Mouse (Mus musculus): Measurements from ENCODE around the gene Rnf43. TPM values are rescaled to one million over a fixed set of nuclear protein-coding genes. Genes with fewer than 3 reads are reported as not detected.

The Rnf43 gene
- polyA plus RNA-seq, 1 experiment from 2014 or later: 0.65 TPM

GRCm38 (mm10) chr11:87662822-87663221, 300 bp downstream of the Rnf43 start:
- 15% methylated on average over 14 of the region's 14 CpGs for WGBS

GRCm38 (mm10) chr11:87663948-87664347, 1.4 kb downstream of the Rnf43 start:
- H3K4me1 ChIP-seq (replicated peaks): peaks cover 11% of the 10 kb centered on the region
- 86% methylated on average over 6 of the region's 6 CpGs for WGBS
- no peak for ATAC-seq (ENCODE audit: low FRiP score, low read depth)
- H3K27ac ChIP-seq (replicated peaks): no peak overlapping the region
- H3K36me3 ChIP-seq: no peaks in the 10 kb centered on the region
- H3K27me3 ChIP-seq: peaks cover 16% of the 10 kb centered on the region
- H3K4me2 ChIP-seq: no peak overlapping the region
- H3K9me3 ChIP-seq: no peaks in the 10 kb centered on the region
- no peak overlapping the region for H3K4me3 ChIP-seq
- H3K9ac ChIP-seq: no peak overlapping the region

More at GRCm38 (mm10) chr11:87662822-87663221, 300 bp downstream of the Rnf43 start:
- Histone ChIP-seq H3K9me3 (no peaks in the 10 kb centered on the region), H3K9ac (0 out of 2 replicates have a peak overlapping the region, but pooled peaks have one; percentile 1), H3K4me3 (peak overlapping the region; percentile 39), H3K4me1 (replicated peaks) (peaks cover 11% of the 10 kb centered on the region), H3K4me2 (peak overlapping the region; percentile 65), H3K27me3 (peaks cover 16% of the 10 kb centered on the region), H3K27ac (replicated peaks) (no peak overlapping the region), H3K36me3 (no peaks in the 10 kb centered on the region)
- no peak for ATAC-seq (ENCODE audit: low FRiP score, low read depth)

GRCm38 (mm10) chr11:87664521-87664920, 2.0 kb downstream of the Rnf43 start:
- 85% methylated on average over 12 of the region's 12 CpGs for WGBS
- Histone ChIP-seq H3K36me3 (no peaks in the 10 kb centered on the region), H3K4me1 (replicated peaks) (peaks cover 11% of the 10 kb centered on the region), H3K9ac (no peak overlapping the region), H3K9me3 (no peaks in the 10 kb centered on the region), H3K4me3 (no peak overlapping the region), H3K27ac (replicated peaks) (no peak overlapping the region), H3K27me3 (peaks cover 16% of the 10 kb centered on the region), H3K4me2 (no peak overlapping the region)
- no peak for ATAC-seq (ENCODE audit: low FRiP score, low read depth)

- H3K27ac ChIP-seq (replicated peaks): no peak overlapping the region
- H3K9me3 ChIP-seq: no peaks in the 10 kb centered on the region
- H3K4me3 ChIP-seq: no peak overlapping the region
- no peak for ATAC-seq (ENCODE audit: low FRiP score, low read depth)
- no peaks in the 10 kb centered on the region for H3K36me3 ChIP-seq
- H3K27me3 ChIP-seq: peaks cover 16% of the 10 kb centered on the region
- H3K4me1 ChIP-seq (replicated peaks): peaks cover 11% of the 10 kb centered on the region
- H3K9ac ChIP-seq: no peak overlapping the region
- 71% methylated on average over 6 of the region's 6 CpGs for WGBS
- H3K4me2 ChIP-seq: no peak overlapping the region
These were observed 2.7 kb downstream of the Rnf43 start for GRCm38 (mm10) chr11:87665224-87665623.

- Histone ChIP-seq H3K4me1 (replicated peaks) (peaks cover 11% of the 10 kb centered on the region), H3K9me3 (no peaks in the 10 kb centered on the region), H3K27me3 (peaks cover 16% of the 10 kb centered on the region), H3K9ac (no peak overlapping the region), H3K27ac (replicated peaks) (no peak overlapping the region), H3K4me2 (no peak overlapping the region), H3K4me3 (no peak overlapping the region), H3K36me3 (no peaks in the 10 kb centered on the region)
- no peak for ATAC-seq (ENCODE audit: low FRiP score, low read depth)
- WGBS: 84% methylated on average over 2 of the region's 2 CpGs
These were observed 3.1 kb downstream of the Rnf43 start for GRCm38 (mm10) chr11:87665658-87666057.

- Histone ChIP-seq H3K9ac (no peak overlapping the region), H3K27me3 (peaks cover 16% of the 10 kb centered on the region), H3K4me3 (no peak overlapping the region), H3K27ac (replicated peaks) (no peak overlapping the region), H3K4me2 (no peak overlapping the region), H3K36me3 (no peaks in the 10 kb centered on the region), H3K4me1 (replicated peaks) (peaks cover 11% of the 10 kb centered on the region), H3K9me3 (no peaks in the 10 kb centered on the region)
- ATAC-seq (ENCODE audit: low FRiP score, low read depth): no peak
- WGBS: 81% methylated on average over 12 of the region's 12 CpGs
These were observed 3.9 kb downstream of the Rnf43 start for GRCm38 (mm10) chr11:87666256-87667035.

- H3K36me3 ChIP-seq: no peaks in the 10 kb centered on the region
- H3K9me3 ChIP-seq: no peaks in the 10 kb centered on the region
- no peak overlapping the region for H3K4me2 ChIP-seq
- H3K27ac ChIP-seq (replicated peaks): no peak overlapping the region
- H3K9ac ChIP-seq: no peak overlapping the region
- H3K4me1 ChIP-seq (replicated peaks): peaks cover 7% of the 10 kb centered on the region
- no peak for ATAC-seq (ENCODE audit: low FRiP score, low read depth)
- WGBS: 73% methylated on average over 4 of the region's 4 CpGs
- H3K27me3 ChIP-seq: peaks cover 16% of the 10 kb centered on the region
- no peak overlapping the region for H3K4me3 ChIP-seq
These were observed 4.9 kb downstream of the Rnf43 start for GRCm38 (mm10) chr11:87667107-87668090.

GRCm38 (mm10) chr11:87673282-87673681, 10.8 kb downstream of the Rnf43 start:
- H3K4me3 ChIP-seq: no peak overlapping the region
- H3K9ac ChIP-seq: no peak overlapping the region
- H3K4me2 ChIP-seq: no peak overlapping the region
- H3K36me3 ChIP-seq: no peaks in the 10 kb centered on the region
- ATAC-seq (ENCODE audit: low FRiP score, low read depth): no peak
- H3K27ac ChIP-seq (replicated peaks): no peak overlapping the region
- H3K4me1 ChIP-seq (replicated peaks): no peaks in the 10 kb centered on the region
- no peaks in the 10 kb centered on the region for H3K9me3 ChIP-seq
- WGBS: 93% methylated on average over 1 of the region's 1 CpGs
- no peaks in the 10 kb centered on the region for H3K27me3 ChIP-seq

- no peak overlapping the region for H3K4me3 ChIP-seq
- H3K9me3 ChIP-seq: no peaks in the 10 kb centered on the region
- no peaks in the 10 kb centered on the region for H3K36me3 ChIP-seq
- no peak overlapping the region for H3K27ac ChIP-seq (replicated peaks)
- H3K27me3 ChIP-seq: no peaks in the 10 kb centered on the region
- ATAC-seq (ENCODE audit: low FRiP score, low read depth): no peak
- 91% methylated on average over 6 of the region's 6 CpGs for WGBS
- no peak overlapping the region for H3K4me2 ChIP-seq
- no peak overlapping the region for H3K9ac ChIP-seq
- no peaks in the 10 kb centered on the region for H3K4me1 ChIP-seq (replicated peaks)
These were observed 13.1 kb downstream of the Rnf43 start for GRCm38 (mm10) chr11:87675606-87676005.

- Histone ChIP-seq H3K27me3 (no peaks in the 10 kb centered on the region), H3K36me3 (no peaks in the 10 kb centered on the region), H3K9me3 (no peaks in the 10 kb centered on the region), H3K9ac (no peak overlapping the region), H3K27ac (replicated peaks) (no peak overlapping the region), H3K4me1 (replicated peaks) (no peaks in the 10 kb centered on the region), H3K4me2 (no peak overlapping the region), H3K4me3 (no peak overlapping the region)
- no peak for ATAC-seq (ENCODE audit: low FRiP score, low read depth)
- 39% methylated on average over 5 of the region's 5 CpGs for WGBS
These were observed 15.2 kb downstream of the Rnf43 start for GRCm38 (mm10) chr11:87677756-87678155.

- no peak overlapping the region for H3K27ac ChIP-seq (replicated peaks)
- no peaks in the 10 kb centered on the region for H3K36me3 ChIP-seq
- H3K4me2 ChIP-seq: no peak overlapping the region
- no peaks in the 10 kb centered on the region for H3K4me1 ChIP-seq (replicated peaks)
- no peaks in the 10 kb centered on the region for H3K27me3 ChIP-seq
- 81% methylated on average over 4 of the region's 4 CpGs for WGBS
- ATAC-seq (ENCODE audit: low FRiP score, low read depth): no peak
- no peaks in the 10 kb centered on the region for H3K9me3 ChIP-seq
- no peak overlapping the region for H3K9ac ChIP-seq
- H3K4me3 ChIP-seq: no peak overlapping the region
These were observed 16.0 kb downstream of the Rnf43 start for GRCm38 (mm10) chr11:87678545-87678944.

GRCm38 (mm10) chr11:87678976-87679375, 16.5 kb downstream of the Rnf43 start:
- Histone ChIP-seq H3K36me3 (no peaks in the 10 kb centered on the region), H3K9ac (no peak overlapping the region), H3K4me1 (replicated peaks) (no peaks in the 10 kb centered on the region), H3K9me3 (no peaks in the 10 kb centered on the region), H3K27ac (replicated peaks) (no peak overlapping the region), H3K4me3 (no peak overlapping the region), H3K27me3 (no peaks in the 10 kb centered on the region), H3K4me2 (no peak overlapping the region)
- 92% methylated on average over 7 of the region's 7 CpGs for WGBS
- ATAC-seq (ENCODE audit: low FRiP score, low read depth): no peak
